Mouse (Mus musculus) thymus, postnatal 10 days (tissue): ENCODE results near the gene Acacb.

Source experiments
- DNase-seq, 2 experiments: peaks; one replicate each; pipeline ENCODE4 v3.0.0; 2021; ENCODE audit warnings: low spot score in 2 of 2

Acacb gene

DNA sequence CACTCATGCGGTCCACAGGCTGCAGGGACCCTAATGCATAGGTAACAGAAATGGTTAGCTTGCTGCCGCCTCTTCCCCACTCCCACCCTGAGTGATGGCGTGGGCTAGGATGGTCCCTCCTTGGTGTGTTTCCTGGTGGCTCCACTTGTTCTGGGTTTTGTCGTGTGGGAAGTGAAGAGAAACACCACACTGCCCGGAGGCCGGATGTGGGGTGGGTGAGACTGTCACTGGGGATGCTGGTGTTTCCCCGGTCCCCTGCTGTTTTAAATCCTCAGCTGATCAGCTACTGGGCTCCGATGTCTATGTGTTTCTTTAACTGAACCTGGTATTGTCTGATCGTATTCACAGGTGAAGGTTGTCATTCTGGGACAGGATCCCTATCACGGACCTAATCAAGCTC lies 10.8 kb upstream of the Acacb start:
- no peak for DNase-seq

- DNase-seq: no peak
These were observed 8.7 kb upstream of the Acacb start for GRCm38 (mm10) chr5:114137481-114138276.

DNA sequence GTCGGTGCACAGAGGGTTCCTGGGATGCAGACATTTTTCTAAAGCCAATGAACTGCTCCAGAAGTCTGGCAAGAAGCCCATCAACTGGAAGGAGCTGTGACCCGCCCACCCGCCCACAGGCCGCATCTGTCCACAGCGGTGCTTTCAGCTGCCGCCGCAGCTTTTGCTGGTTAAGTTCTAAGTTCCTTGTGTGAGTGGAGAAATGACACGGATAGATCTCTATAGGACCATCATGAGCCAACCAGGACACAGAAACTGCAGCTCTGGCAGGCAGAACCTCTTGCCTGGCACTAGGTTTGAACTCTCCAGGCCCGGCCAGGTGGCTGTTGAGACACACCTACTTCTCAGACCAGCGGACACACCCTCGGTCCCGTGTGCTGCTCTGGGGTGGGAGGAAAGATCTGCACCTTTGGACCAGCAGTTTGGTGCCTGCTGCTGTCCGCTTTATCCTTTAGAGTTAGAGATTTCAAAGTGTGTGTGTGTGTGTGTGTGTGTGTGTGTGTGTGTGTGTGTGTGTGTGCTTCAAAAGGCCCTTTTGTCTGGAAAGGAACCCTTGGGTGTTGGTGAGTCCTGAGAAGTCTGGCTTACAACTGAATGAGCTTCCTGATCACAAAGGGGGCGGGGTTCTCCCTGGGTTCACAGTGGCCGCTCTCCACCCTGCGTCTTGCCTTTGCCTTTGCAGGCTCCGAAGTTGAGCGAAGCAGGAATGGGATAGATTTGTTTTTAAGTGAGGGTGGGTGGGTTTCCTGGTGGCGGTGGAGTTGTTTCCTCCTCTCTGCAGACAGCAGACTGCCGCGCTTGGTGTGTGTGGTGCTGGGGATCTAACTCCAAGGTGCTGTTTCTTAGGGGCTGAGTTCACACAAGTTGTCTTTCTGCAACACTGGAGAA lies 7.8 kb upstream of the Acacb start:
- DNase-seq: no peak

- no peak for DNase-seq
These were observed 7.2 kb upstream of the Acacb start for GRCm38 (mm10) chr5:114139175-114139574.

DNA sequence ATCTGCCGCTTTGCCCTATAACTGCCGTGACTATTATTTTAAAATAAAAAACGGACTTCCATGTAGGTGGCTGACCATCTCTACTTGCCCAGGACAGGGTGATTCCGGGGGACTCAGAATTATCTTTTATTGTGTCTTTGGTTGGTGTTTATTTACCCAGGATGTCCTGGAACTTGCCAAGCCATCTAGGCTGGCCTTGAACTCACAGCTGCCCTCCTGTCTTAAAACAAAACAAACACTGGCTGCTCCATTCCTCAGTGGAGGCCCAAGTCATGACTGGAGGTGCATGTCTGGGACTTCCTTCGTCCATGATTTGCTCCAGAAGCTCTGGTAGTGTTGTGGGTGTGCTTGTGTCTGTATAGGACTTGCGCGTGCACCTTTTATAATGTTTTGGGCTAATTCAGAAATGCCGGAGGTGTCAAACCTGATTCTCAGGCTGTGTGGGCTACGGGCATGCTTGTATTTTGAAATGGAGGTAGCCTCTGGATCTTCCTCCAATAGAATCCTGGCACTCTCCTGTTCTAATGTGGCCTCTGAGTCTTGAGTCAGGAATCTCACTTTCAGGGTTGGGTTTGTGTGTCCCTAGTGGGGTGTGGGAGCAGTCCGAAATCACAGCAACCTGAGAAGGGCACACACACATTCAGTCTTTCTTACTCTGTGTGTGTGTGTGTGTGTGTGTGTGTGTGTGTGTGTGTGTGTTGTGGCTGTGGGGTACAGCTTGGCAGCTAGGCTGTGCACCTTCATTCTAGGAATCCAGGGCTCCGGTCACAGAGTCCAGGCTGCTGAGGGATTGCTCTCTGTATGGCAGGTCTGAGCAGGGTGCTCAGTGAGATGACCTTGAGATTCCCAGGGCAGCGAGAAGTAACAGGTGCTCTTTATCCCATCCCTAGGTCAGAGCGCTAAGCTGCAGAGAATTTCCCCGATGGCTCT lies 973 bp downstream of the Acacb start:
- no peak for DNase-seq

DNA sequence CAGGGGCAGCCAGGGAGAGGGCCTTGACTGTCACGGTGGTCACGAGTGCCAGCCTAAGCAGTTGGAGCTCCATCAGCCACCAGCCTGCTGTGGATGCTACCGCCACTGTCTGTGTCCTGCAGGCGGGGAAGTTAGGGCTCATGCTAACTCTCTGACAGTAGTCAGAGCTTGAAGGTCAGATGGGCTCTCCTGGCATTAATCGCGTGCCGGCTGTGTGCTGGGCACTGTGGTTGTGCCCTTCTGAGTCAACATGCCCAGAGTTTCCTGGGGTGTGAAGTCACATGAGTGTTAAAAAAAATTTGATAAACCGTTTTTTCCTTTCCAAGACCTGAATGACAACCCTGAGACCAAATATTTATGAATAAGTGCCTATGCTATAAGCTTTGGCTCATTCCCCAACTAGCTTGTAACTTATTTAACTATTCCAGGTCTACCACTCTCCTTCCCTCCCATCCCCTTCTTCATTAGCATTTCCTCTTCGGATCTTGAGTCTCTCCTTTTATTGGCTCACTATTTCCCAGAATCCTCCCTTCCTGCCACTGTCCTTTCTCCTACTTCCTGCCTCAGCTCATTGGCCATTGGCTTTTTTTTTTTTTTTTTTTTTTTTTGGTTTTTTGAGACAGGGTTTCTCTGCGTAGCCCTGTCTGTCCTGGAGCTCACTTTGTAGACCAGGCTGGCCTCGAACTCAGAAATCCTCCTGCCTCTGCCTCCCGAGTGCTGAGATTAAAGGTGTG lies 6.2 kb downstream of the Acacb start:
- no peak for DNase-seq

- DNase-seq: no peak
These were observed 7.2 kb downstream of the Acacb start for GRCm38 (mm10) chr5:114153490-114153889.

- no peak for DNase-seq
These were observed 8.4 kb downstream of the Acacb start for GRCm38 (mm10) chr5:114154765-114155164.

GRCm38 (mm10) chr5:114155168-114155933 lies 9.0 kb downstream of the Acacb start:
- no peak for DNase-seq

DNA sequence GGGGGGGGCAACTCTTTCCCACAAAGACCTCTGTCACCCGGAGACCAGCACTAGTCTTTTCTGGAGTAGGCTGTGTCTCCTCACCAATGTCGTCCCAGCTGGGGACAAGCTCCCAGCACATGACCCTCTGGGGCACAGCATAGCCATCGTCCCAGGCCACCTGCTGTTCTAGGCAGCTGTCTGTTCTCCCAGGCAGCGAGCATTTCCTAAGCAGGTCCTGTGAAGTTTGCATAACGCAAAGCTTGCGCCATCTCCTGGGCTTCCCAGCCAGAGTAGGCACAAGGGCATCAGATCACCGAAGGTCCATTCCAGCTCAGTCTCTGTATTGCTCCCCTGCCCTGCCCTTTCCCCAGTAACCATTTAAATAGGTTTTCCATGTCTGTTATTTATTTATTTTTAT lies 10.9 kb downstream of the Acacb start:
- DNase-seq: no peak

DNA sequence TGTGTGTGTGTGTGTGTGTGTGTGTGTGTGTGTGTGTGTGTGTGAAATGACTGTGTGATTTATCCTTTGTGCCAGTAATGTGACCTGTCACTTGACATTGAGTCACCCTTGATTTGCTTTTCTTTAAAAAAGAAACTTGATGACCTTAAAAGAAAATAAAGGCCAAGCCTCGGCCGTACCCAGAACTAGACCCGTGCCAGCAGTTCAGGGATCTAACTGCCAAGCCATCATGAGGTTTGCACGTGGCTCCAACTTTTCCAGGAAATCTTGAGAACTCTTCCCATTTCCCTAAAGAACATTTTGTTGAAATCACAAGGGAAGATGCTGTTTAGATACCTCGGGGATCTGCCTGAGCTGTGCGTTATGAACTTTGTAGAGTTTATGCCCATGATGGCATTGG lies 15.1 kb downstream of the Acacb start:
- no peak for DNase-seq

DNA sequence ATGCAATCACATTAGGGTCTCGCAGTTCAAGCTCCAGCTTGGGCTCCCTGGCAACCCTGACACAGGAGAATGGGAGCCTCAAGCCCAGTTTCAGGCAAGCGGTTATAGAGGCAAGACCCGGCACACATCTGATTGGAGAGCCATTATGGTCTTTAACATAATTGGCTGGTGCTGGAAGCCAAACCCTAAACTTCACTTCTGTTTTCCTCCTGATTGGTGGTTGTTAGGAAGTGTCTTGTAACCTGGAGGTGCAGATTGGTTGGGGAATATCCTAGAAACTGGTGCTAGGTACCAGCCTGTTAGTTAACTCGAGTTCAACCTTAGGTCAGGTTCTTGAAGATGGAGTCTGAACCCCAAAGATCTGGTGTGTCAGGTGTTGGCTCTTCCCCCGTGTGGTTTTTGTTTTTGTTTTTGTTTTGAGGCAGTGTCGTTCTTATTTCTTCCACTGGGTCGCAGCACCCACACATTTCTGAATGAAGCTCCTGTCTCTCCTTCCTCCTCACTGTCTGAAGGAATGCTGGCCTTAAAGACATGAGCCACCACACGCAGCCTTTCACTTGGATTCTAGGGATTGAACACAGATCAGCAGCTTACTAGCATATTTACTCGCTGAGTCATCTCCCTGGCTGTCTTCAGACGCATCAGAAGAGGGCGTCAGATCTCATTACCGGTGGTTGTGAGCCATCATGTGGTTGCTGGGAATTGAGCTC lies 15.9 kb downstream of the Acacb start:
- DNase-seq: no peak

DNA sequence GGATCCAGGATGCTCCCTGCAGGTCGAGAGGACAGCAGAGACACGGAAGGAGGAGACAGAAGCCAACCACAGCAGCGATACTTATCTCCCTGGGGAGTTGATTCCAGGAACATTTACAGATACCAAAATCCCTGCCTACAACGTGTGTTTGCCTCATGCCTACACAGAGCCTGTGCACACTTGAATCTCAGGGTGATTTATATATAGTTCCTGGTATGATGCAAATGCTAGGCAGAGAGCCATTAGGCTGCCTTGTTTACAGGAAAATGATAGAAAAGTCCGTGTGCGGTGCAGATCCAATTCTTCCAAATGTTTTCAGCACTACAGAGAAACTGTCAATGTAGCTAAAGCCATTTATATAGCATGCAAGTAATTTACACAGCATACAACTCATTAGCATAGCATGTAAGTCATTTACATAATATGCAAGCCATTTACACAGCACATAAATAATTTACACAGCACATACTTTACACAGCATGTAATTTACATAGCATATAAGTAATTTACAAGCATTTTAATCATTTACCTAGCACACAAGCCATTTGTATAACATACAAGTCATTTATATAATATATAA lies 16.9 kb downstream of the Acacb start:
- no peak for DNase-seq

DNA sequence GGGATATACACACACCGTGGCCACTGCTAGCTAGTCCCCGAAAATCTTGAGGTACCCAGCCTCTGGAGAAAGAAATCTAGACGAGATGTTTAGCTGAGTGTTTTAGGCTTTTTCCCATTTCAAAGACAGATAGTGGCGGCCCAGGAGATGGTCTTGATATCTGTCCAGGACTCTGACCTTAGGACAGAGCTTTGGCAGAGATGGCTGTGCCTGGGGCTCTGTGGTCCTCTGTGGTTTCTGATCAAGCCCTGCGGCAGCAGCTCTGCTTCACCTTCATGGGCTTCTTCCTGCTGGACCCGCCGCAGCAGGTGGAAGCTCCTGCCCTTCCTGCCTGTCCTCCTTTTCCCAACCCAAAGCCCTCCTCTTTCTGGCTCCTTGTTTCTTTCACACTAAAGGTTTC lies 24.0 kb downstream of the Acacb start:
- DNase-seq: no peak

DNA sequence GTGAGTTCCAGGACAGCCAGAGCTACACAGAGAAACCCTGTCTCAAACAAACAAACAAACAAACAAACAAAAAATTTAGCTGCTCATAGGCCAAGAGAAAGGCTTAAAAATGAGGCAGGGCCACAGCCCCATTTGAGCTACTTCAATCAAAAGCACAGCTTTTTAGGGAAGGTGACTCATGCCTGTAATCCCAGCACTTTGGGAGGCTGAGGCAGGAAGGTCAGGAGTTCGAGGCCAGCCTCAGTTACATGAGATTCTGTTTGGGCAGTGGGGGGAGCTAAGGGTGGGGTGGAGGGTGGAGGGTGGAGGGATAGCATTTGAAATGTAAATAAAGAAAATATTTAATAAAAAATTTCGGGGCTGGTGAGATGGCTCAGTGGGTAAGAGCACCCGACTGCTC lies 26.6 kb downstream of the Acacb start:
- DNase-seq: no peak

DNA sequence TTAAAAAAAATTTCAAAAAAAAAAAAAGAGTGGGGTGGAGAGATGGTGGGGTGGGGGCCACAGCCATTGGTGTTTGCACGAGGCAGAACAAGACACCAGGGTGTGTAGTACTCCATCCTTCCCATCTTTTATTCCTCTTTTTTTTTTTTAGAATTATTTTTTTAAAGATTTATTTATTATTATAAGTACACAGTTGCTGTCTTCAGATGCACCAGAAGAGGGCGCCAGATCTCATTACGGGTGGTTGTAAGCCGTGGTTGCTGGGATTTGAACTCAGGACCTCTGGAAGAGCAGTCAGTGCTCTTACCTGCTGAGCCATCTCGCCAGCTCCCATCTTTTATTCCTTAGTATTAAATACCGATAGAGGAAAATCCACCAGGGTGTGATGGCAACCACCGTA lies 27.1 kb downstream of the Acacb start:
- no peak for DNase-seq

GRCm38 (mm10) chr5:114173877-114174581 lies 27.7 kb downstream of the Acacb start:
- DNase-seq: no peak

DNA sequence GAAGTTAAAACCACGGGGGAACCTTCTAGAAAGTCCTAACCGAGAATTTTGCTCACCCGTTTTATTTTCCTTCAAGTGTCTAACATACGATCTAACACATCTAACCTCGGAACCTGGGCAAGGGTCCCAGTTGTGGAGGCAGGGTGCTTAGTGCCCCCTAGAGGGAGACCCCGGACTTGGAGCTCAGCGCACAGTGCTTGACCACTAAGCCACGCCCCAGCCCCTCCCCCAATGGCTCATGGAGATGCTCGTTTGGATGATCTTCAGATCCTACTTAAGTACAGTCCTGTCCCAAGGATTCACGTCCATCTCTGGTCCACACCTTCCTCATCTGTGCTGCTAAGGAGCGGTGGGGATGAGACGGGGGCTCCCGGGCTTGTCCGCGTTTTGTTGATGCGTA lies 28.3 kb downstream of the Acacb start:
- no peak for DNase-seq
